Mouse (Mus musculus) embryonic facial prominence, embryonic 11.5 days (tissue): ENCODE results near the gene Actr5. TPM values are rescaled to one million over a fixed set of nuclear protein-coding genes. Genes with fewer than 3 reads are reported as not detected.

Experiments
- ATAC-seq: fragments of 200-750 bp; cut with Nextera tagmentation; replicated peaks from 2 replicates; pipeline ENCODE4 v1.8.0; 2017; ENCODE audit warnings: low read depth; ENCODE audit not compliant: insufficient number of reproducible peaks, low FRiP score, low TSS enrichment
- DNase-seq: peaks from one replicate; pipeline ENCODE4 v3.0.0-alpha.2; 2015; ENCODE audit warnings: low spot score
- H3K27ac ChIP-seq: fragments of 300-500 bp; sonication (generic); replicated peaks from 2 replicates; pipeline ENCODE4 v1.5.1; 2014; ENCODE audit warnings: mild to moderate bottlenecking, low read depth, low read length, control low read depth
- H3K27me3 ChIP-seq: fragments of 300-500 bp; sonication (generic); 2 replicates; pipeline ENCODE4 v1.6.1; 2014; ENCODE audit warnings: mild to moderate bottlenecking, low read length, moderate library complexity, mixed read lengths; ENCODE audit not compliant: control insufficient read depth, insufficient read depth
- H3K36me3 ChIP-seq: fragments of 300-500 bp; sonication (generic); replicated peaks from 2 replicates; pipeline ENCODE4 v1.6.1; 2014; ENCODE audit warnings: low read depth, mild to moderate bottlenecking, low read length, moderate library complexity, mixed read lengths; ENCODE audit not compliant: control insufficient read depth, insufficient read depth
- H3K4me1 ChIP-seq: fragments of 300-500 bp; sonication (generic); 2 replicates; pipeline ENCODE4 v1.6.1; 2014; ENCODE audit warnings: low read length, mixed read lengths; ENCODE audit not compliant: control insufficient read depth, insufficient read depth
- H3K4me2 ChIP-seq: fragments of 300-500 bp; sonication (generic); 2 replicates; pipeline ENCODE4 v1.6.1; 2014; ENCODE audit warnings: low read depth, mild to moderate bottlenecking, control low read depth, low read length, moderate library complexity
- H3K4me3 ChIP-seq: fragments of 300-500 bp; sonication (generic); 2 replicates; pipeline ENCODE4 v1.5.1; 2014; ENCODE audit warnings: low read depth, low read length, control low read depth
- H3K9ac ChIP-seq: fragments of 300-500 bp; sonication (generic); replicated peaks from 2 replicates; pipeline ENCODE4 v1.6.1; 2014; ENCODE audit warnings: mild to moderate bottlenecking, control low read depth, low read length
- H3K9me3 ChIP-seq: fragments of 300-500 bp; sonication (generic); replicated peaks from 2 replicates; pipeline ENCODE4 v1.6.1; 2016; ENCODE audit warnings: mild to moderate bottlenecking, low read length, inconsistent platforms, mixed read lengths; ENCODE audit not compliant: control insufficient read depth
- WGBS: fragments of 180-500 bp; shearing (Covaris S2); extraction: QIAGEN DNeasy Blood & Tissue Kit; methylation state at CpG from one replicate; pipeline ENCODE4 v1.1.7; 2014; 5-methylcytosine and 5-hydroxymethylcytosine counted together
- polyA plus RNA-seq: library from polyadenylated mRNA; unstranded; fragments of >200 nt; fragmentation: Nextera tagmentation; extraction: Ambion mirVana; gene quantifications from 2 replicates; pipeline ENCODE4 v1.2.1, GENCODE M21; 2014

Actr5 gene
- polyA plus RNA-seq, 1 experiment from 2014 or later, result 16.5 TPM

- ATAC-seq (no peak), DNase-seq (no peak)
- H3K27ac ChIP-seq, result no peak overlapping the region
- peaks cover 11% of the 10 kb centered on the region for H3K36me3 ChIP-seq
- no peaks in the 10 kb centered on the region for H3K27me3 ChIP-seq
- 78% methylated on average over 5 of the region's 5 CpGs for WGBS
- no peaks in the 10 kb centered on the region for H3K9me3 ChIP-seq
- no peak overlapping the region for H3K4me3 ChIP-seq
- no peak overlapping the region for H3K4me2 ChIP-seq
- no peak overlapping the region for H3K9ac ChIP-seq
- H3K4me1 ChIP-seq, result no peaks in the 10 kb centered on the region
Observed at GRCm38 (mm10) chr2:158631873-158632272, 7.2 kb downstream of the Actr5 start.

DNA sequence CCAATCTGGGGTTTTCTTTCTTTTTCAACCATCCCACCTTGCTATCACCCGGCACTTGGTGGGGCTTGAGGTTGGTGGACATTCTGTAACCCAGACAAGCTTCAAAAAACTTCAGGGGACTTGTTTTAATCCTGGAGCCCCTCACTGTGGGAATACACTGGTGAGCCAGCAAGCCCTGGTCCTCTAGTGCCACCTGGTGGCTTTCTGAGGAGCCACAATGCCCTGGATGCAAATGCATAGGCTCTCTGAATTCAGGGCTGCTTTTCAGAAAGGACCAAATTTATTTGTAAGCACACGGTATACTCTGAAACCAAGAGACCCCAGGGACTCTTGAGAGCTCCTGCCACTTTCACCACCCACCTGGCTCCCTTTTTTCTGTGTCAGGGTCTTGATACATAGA, 17.2 kb downstream of the Actr5 start:
- Histone ChIP-seq H3K36me3 (peaks cover 8% of the 10 kb centered on the region), H3K4me3 (no peak overlapping the region), H3K27me3 (no peaks in the 10 kb centered on the region), H3K9me3 (no peaks in the 10 kb centered on the region), H3K27ac (no peak overlapping the region), H3K4me1 (no peaks in the 10 kb centered on the region), H3K4me2 (no peak overlapping the region), H3K9ac (no peak overlapping the region)
- no peak for ATAC-seq
- DNase-seq, result peak; percentile 79
- 27% methylated on average over 2 of the region's 2 CpGs for WGBS

GRCm38 (mm10) chr2:158642587-158642986, 17.9 kb downstream of the Actr5 start:
- WGBS, result 96% methylated on average over 2 of the region's 2 CpGs
- Histone ChIP-seq H3K9me3 (no peaks in the 10 kb centered on the region), H3K27me3 (no peaks in the 10 kb centered on the region), H3K4me1 (no peaks in the 10 kb centered on the region), H3K4me2 (no peak overlapping the region), H3K4me3 (no peak overlapping the region), H3K9ac (no peak overlapping the region), H3K36me3 (peaks cover 6% of the 10 kb centered on the region), H3K27ac (no peak overlapping the region)
- ATAC-seq, result no peak
- DNase-seq, result no peak

- Histone ChIP-seq H3K4me3 (no peak overlapping the region), H3K9me3 (no peaks in the 10 kb centered on the region), H3K9ac (no peak overlapping the region), H3K27me3 (no peaks in the 10 kb centered on the region), H3K4me2 (no peak overlapping the region), H3K4me1 (no peaks in the 10 kb centered on the region), H3K27ac (no peak overlapping the region), H3K36me3 (peaks cover 1% of the 10 kb centered on the region)
- no peak for DNase-seq
- no peak for ATAC-seq
- 89% methylated on average over 3 of the region's 3 CpGs for WGBS
Observed at GRCm38 (mm10) chr2:158643791-158644190, 19.1 kb downstream of the Actr5 start.

GRCm38 (mm10) chr2:158651159-158651908, 26.6 kb downstream of the Actr5 start:
- Histone ChIP-seq H3K36me3 (no peaks in the 10 kb centered on the region), H3K4me2 (no peak overlapping the region), H3K4me1 (no peaks in the 10 kb centered on the region), H3K27me3 (no peaks in the 10 kb centered on the region), H3K9ac (no peak overlapping the region), H3K4me3 (no peak overlapping the region), H3K9me3 (no peaks in the 10 kb centered on the region), H3K27ac (no peak overlapping the region)
- WGBS, result 61% methylated on average over 7 of the region's 7 CpGs
- ATAC-seq (no peak), DNase-seq (no peak)

DNA sequence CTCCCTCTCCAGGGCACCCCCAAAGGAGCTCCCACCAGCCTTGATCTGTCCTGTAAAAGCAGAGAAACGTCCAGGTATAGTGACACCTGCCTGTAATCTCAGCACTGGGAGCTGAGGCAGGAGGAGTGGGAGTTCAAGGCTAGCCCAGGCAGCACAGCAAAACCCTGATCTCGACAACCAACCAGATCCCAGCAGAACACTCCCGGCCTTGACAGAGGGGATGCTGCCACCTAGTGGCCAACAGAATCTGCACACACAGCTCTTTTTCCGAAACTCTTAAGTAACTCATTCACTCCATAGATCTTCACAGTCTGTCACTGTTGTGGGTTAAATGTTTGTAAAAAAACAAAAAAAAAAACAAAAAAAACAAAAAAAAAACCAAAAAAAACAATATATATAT, 28.3 kb downstream of the Actr5 start:
- H3K27me3 ChIP-seq, result no peaks in the 10 kb centered on the region
- no peak overlapping the region for H3K4me3 ChIP-seq
- ATAC-seq, result 0 out of 2 replicates have a peak, but pooled peaks have one; percentile 45
- no peak overlapping the region for H3K9ac ChIP-seq
- H3K9me3 ChIP-seq, result no peaks in the 10 kb centered on the region
- H3K27ac ChIP-seq, result no peak overlapping the region
- no peaks in the 10 kb centered on the region for H3K36me3 ChIP-seq
- H3K4me2 ChIP-seq, result no peak overlapping the region
- DNase-seq, result peak; percentile 82
- WGBS, result 12% methylated on average over 4 of the region's 4 CpGs
- no peaks in the 10 kb centered on the region for H3K4me1 ChIP-seq

DNA sequence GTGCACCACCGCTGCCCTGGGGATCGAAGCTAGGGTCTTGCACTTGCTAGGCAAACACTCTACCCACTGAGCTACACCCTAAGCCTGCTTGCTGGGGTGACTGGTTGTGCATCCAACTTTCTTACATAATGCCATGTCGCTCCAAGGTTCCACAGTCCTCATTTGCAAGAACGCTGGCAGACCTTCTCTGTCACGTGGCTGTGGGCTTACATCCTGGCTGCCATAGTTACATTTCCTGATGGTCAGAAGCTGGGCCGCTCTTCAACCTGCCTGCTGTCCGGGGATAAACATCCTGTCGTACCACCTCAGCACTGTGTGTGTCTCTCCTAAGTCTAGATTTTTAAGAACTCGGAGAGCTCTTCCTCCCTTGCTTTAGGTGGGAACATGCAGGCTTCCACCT, 30.0 kb downstream of the Actr5 start:
- ATAC-seq (no peak), DNase-seq (no peak)
- Histone ChIP-seq H3K4me1 (no peaks in the 10 kb centered on the region), H3K4me2 (no peak overlapping the region), H3K4me3 (no peak overlapping the region), H3K27ac (no peak overlapping the region), H3K36me3 (no peaks in the 10 kb centered on the region), H3K9me3 (no peaks in the 10 kb centered on the region), H3K27me3 (no peaks in the 10 kb centered on the region), H3K9ac (no peak overlapping the region)
- 83% methylated on average over 9 of the region's 9 CpGs for WGBS

DNA sequence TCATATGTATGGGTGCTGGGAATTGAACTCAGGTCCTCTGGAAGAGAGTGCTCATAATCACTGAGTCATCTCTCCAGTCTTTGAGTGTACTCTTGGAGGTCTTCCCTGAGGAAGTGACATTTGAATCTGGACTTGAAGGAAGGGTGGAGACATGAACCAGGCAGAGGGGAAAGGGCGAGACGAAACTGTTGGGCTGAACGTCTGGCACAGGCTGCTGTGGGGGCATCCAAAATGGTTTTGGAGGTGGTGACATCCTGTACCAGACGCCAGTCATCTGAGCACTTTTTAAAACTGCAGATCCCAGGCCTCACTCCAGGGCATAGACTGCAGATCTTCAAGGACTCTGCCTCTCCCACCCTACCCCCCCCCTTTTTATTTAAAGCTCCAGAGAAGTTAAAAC, 31.1 kb downstream of the Actr5 start:
- ATAC-seq, result no peak
- H3K4me3 ChIP-seq, result no peak overlapping the region
- WGBS, result 77% methylated on average over 4 of the region's 4 CpGs

More for the DNA sequence above, 31.1 kb downstream of the Actr5 start:
- no peak overlapping the region for H3K27ac ChIP-seq
- H3K4me1 ChIP-seq, result no peaks in the 10 kb centered on the region
- no peaks in the 10 kb centered on the region for H3K9me3 ChIP-seq
- no peak for DNase-seq
- H3K9ac ChIP-seq, result no peak overlapping the region
- H3K4me2 ChIP-seq, result no peak overlapping the region
- H3K27me3 ChIP-seq, result no peaks in the 10 kb centered on the region
- no peaks in the 10 kb centered on the region for H3K36me3 ChIP-seq
